Mouse (Mus musculus): ENCODE measurements around the gene Phldb1.

The Phldb1 gene

GRCm38 (mm10) chr9:44708925-44709324 lies 26.1 kb downstream of the Phldb1 start:
- in situ Hi-C loops (cut with MboI, MseI) = no loop called here

GRCm38 (mm10) chr9:44708429-44708765 lies 26.6 kb downstream of the Phldb1 start:
- in situ Hi-C loops (cut with MboI, MseI) = no loop called here

DNA sequence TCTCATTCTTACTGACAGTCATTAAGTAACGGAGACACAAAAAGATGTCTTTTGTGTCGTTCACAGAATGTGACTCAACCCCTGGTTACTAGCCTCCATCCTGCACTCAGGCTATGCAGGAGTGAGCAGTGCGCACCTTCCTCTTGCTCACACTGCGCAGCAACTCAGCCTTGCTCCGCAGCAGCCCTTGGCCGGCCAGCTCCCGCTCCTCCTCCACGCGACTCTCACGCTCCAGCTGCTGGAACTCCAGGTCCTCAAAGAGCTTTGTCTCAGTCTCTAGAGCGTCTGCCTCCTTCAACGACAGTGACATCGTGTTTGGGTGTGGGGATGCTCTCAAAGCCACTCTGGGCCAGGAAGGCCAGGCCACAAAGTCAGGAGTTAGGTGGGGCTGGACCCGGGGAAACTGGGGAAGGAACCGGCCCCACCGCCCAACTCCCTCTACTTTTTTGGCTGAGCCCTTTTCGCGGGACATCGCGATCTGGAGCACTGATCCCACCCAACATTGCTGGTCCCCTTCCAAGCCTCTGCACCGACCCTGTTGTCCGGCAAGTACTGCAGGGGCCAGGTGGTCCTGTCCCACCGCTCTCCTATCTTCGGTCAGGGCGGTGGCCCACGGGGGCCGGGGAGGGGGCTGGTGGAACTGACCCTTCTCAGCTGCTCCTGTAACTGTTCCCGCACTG lies 27.1 kb downstream of the Phldb1 start:
- in situ Hi-C loops (cut with MboI, MseI) = no loop called here

- in situ Hi-C loops (cut with MboI, MseI) = no loop called here
These were observed 35.3 kb downstream of the Phldb1 start for GRCm38 (mm10) chr9:44699730-44700129.

DNA sequence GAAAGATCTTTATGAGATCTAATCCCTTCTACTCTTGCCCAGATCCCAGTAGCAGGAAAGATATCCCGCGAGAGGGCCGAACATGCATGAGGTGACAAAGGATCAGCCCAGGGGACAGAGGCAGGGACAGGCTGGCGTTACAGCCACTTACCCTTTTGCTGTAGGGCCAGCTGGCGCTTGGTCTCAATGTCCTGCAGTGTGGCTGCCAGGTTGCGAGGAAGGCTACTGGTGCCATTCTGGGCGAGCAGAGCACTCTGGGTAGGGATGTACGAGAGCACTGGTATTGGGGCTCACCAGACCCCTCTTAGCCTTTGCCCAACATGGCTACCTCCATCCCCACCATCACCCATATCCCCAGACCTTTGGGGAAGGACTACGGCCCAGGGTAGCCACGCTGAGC lies 35.8 kb downstream of the Phldb1 start:
- in situ Hi-C loops (cut with MboI, MseI) = no loop called here

DNA sequence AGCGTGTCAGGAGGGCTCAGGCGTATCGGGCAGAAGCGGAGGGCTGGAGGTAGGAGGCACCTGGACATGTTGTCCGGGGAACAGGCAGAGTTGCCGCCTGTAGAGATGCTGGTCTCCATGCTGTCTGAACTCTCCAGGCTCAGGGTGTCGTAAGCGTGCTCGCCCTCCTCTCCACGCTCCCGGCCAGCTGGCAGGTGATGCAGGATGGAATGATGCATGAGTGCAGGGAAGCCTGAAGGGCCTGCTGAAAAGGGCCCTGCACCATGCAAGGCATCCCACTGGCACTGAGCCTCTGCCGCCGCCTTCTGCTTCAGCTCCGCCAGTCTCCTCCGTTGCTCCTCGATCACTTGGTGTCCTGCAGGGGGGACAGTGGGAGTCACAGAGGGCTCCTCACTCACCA lies 37.1 kb downstream of the Phldb1 start:
- in situ Hi-C loops (cut with MboI, MseI) = no loop called here

DNA sequence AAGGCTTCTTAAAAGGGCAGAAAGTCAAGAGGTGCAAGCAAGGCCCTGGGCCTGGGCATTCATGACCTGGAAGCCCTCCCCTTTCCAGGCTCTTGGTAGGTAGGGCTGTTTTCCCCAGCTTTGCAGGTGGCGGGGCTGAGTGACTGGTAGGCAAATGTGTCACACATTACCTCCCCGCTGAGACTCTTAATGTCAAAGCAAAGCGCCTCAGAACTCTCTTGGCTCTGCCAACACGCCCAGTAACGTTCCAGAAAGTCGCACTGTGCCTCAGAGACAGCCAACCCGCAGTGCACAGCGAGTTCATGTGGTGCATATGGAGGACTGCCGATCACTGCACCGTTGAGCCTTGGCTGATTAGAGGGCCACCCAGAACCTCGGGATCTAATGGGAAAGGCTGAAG lies 41.9 kb downstream of the Phldb1 start:
- in situ Hi-C loops (cut with MboI, MseI) = no loop called here

DNA sequence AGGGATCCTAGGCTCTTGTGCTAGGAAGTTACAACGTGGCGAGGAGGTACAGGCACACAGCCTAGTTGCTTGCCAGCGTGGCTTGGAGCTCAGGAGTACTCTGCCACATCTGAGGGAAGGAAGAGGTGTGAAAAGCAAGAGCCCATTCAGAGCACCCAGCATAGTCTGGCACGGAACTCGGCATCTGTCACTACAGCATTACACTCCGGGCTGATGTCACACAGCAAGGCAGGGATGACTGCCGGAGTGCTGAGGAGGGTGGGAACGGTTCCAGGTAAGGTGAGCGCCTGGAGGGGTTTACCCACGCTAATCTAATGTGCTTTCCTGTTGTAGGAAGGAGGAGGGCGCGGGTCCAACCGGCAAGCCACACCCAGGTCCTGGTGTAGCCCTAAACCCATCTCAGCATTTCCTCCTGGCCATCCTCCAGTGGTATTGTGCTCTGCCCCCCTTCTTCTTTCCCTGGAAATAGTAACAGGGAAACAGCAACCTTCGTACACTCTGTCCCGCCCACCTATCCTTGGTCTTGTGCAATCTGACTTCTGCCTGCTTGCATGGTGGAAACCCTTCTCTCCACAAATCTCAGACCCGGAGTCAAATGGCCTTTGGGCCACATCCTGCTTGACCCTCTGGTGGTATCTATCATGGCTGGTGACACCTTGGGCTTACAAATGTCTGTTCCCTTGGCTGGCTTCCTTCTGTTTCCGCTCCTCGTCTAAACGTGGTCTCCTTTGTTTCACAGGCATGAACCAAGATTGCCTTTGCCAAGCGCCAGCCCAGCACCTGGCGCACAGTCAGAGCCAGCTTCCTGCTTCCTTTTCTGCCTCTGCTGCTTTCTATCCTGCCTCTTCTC lies 43.1 kb downstream of the Phldb1 start:
- in situ Hi-C loops (cut with MboI, MseI) = no loop called here

DNA sequence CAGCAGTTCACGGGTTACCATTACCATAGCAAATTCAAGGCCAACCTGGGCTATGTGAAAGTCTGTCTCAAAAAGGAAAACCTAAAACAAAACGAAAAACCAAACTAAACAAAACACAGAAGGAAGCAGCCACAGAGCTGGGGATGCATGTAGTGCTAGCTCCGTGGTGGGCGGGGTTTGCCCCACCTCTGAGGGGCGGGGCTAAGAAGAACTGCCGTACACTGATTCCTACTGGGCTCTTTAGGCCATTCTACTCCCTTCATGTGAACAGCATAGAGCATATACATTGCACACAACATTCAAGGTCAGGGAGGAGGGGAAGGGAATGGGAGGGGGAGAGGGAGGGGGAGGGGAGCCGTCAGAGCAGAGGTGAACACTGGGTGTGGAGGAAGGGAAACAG lies 44.4 kb downstream of the Phldb1 start:
- in situ Hi-C loops (cut with MboI, MseI) = no loop called here

DNA sequence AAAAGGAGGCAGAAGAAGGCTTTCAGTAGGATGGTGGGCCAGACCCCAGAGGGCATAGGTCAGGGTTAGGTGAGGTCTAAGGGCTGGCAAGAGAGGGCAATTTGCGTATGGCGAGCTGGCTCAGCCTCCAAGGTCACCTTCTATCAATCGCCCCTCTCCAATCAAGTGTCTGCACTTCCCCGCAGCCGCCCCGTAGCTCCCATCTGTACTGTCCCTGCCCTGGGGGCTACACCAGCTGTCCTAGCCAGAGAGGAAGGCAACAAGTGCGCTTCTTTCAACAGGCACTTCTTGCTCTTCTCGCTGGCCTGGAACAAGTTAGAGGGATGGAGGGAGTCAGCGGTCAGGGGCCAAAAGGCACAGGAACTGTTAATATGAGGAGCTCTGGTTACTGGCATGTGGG lies 47.0 kb downstream of the Phldb1 start:
- in situ Hi-C loops (cut with MboI, MseI) = no loop called here

DNA sequence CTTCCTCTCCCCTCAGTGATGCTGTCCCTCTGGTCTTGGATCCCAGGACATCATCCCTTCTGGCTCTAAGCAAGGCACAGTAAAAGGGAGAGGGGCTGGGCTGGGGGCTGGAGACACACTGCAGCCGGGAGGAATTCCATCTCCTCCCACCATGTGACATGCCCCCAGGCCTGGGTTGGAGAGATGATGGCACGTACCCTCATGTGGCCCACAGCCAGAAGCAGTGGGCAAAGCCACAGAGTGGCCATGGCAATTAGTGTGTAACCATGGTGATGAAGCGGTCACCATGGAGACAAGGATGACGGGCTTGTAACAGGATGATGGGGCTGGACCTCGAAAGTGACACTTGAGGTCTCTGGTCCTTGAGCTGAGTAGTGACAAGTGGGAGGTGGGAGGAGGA lies 48.4 kb downstream of the Phldb1 start:
- in situ Hi-C loops (cut with MboI, MseI) = no loop called here

- in situ Hi-C loops (cut with MboI, MseI) = no loop called here
These were observed 49.4 kb downstream of the Phldb1 start for GRCm38 (mm10) chr9:44685346-44686330.

DNA sequence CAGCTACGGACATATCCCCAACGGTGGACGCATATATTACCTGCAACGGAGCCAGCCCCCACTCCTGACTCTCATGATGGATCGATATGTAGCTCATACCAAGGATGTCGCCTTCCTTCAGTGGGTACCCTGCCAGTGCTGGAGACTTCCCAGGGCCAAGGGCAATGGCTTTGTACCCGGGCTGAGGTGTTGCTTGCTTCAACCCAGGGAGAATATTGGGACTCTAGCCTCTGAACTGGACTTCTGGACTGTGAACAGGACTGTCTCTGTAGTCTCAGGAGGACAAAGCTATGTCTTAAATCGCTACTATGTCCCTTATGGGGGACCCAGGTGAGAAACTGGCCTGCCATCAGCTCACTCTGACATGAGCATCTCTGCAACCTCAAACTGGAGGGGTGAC lies 52.0 kb downstream of the Phldb1 start:
- in situ Hi-C loops (cut with MboI, MseI) = no loop called here

DNA sequence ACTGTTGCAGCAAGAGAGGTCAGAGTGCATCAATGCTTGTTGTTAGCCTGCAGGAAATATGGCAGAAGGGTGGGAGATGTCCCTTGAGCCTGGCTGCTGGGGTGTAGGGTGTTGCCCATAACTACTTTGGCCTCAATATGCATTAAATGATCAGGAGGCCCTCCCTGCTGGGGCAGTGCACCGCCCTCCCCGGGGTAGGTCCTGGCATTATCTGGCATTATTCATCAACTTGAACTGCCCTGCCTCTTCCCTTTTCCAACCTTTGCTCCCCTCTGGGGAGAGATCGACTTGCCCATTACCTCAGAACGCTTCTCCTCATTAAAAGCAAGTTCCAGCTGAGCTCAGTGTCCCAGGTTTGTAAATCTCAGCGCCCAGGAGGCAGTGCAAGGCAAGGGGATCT lies 55.4 kb downstream of the Phldb1 start:
- in situ Hi-C loops (cut with MboI, MseI) = no loop called here

- in situ Hi-C loops (cut with MboI, MseI) = no loop called here
These were observed 56.6 kb downstream of the Phldb1 start for GRCm38 (mm10) chr9:44678288-44678871.

DNA sequence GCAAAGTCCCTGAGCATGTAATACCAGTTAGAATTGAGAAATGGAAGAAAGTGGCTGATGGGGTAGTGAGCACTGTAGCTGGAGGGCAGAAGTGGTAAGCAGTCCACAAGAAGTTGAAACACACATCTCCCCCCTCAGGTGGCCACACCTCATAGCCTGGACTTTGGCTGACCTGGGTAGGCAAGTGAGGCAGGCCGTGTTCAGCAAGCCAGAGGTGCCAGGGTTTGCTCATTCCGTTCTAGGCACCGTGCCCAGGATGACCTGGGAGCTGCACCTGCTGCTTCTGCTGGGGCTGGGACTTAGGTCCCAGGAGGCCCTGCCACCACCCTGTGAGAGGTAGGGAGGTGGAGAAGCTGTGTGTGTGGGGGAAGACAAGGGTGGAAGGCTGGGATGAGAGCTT lies 62.0 kb downstream of the Phldb1 start, which contains the start of gene Treh:
Gene Treh, plus strand, starts transcription at position 229 of the 400 bp plus-strand sequence.
- in situ Hi-C loops (cut with MboI, MseI) = no loop called here

DNA sequence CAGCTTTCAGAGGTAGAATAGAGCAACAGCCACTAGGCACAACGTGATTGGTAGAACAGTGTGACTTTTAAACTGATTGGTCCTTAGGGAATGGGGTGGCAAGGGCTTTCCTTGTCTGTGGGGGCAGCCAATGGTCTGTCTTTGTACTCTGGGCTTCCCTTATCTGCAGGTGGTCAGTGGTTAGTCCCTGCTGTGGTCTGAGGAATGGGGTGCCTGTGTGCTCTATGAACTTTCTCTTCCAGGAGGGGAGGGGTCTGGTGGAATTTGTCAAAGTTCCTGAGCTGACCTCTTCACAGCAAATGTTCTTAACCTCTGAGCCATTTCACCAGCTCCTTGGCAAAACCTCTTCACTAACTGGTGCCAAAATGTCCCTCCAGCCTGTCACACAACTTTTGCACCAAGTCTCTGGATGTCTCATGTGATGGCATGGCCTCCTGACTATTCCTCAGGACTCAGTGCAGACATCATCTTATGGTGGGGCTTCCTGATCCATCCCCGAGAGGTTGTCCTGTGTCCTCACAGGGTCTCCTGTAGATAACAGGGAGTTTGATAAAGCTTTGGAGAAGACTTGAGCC lies 62.6 kb downstream of the Phldb1 start:
- in situ Hi-C loops (cut with MboI, MseI) = no loop called here

DNA sequence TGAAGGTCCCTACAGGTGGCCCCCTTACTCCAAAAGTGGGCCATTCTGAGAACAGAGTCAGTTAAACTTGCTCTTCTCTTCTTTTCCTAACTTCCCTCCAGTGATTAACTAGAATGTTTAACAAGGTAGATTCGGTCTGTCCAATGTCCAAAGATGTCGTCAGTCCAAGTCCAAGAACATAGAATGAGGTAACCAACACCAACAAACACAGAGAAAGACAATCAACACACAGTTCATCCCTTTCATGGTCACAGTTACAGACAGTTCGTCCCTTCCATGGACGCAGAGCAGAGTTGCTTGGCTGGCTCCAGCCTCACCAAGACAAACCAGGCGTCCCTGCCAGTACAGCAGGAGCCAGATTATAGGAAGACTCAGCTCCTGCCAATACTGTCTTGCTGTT lies 63.6 kb downstream of the Phldb1 start:
- in situ Hi-C loops (cut with MboI, MseI) = no loop called here

GRCm38 (mm10) chr9:44663706-44664105 lies 71.3 kb downstream of the Phldb1 start:
- in situ Hi-C loops (cut with MboI, MseI) = no loop called here

- in situ Hi-C loops (cut with MboI, MseI) = no loop called here
These were observed 79.6 kb downstream of the Phldb1 start for GRCm38 (mm10) chr9:44655098-44656066.
